Mouse (Mus musculus) retina, embryonic 14.5 days (tissue): ENCODE measurements around the gene Morc4.

Experiments
- DNase-seq: peaks from one replicate; pipeline ENCODE4 v3.0.0-alpha.2; 2015; ENCODE audit warnings: low spot score

The Morc4 gene

GRCm38 (mm10) chrX:139870938-139871791 lies at the start of gene Morc4:
Gene Morc4, minus strand, starts transcription at chrX:139871677.
- peak; percentile 70 for DNase-seq

GRCm38 (mm10) chrX:139920572-139920971 lies 49.1 kb upstream of the Morc4 start:
- no peak for DNase-seq

GRCm38 (mm10) chrX:139891387-139891786 lies 19.9 kb upstream of the Morc4 start:
- no peak for DNase-seq

- DNase-seq = no peak
Measured at GRCm38 (mm10) chrX:139883221-139883620, 11.7 kb upstream of the Morc4 start.

GRCm38 (mm10) chrX:139877936-139878335 lies 6.5 kb upstream of the Morc4 start:
- DNase-seq = peak; percentile 38

GRCm38 (mm10) chrX:139877105-139877504 lies 5.6 kb upstream of the Morc4 start:
- no peak for DNase-seq

GRCm38 (mm10) chrX:139870300-139870711 lies 1.2 kb downstream of the Morc4 start:
- peak; percentile 32 for DNase-seq

- no peak for DNase-seq
Measured at GRCm38 (mm10) chrX:139859402-139859801, 12.1 kb downstream of the Morc4 start.

- no peak for DNase-seq
Measured at GRCm38 (mm10) chrX:139854795-139855194, 16.7 kb downstream of the Morc4 start.

GRCm38 (mm10) chrX:139841091-139841490 lies 30.4 kb downstream of the Morc4 start:
- DNase-seq = no peak

- DNase-seq = no peak
Measured at GRCm38 (mm10) chrX:139839057-139839456, 32.4 kb downstream of the Morc4 start.

- DNase-seq = peak; percentile 73
Measured at GRCm38 (mm10) chrX:139832464-139832863, 39.0 kb downstream of the Morc4 start.

GRCm38 (mm10) chrX:139828363-139829092 lies 42.9 kb downstream of the Morc4 start:
- DNase-seq = no peak

- DNase-seq = no peak
Measured at GRCm38 (mm10) chrX:139826926-139827325, 44.6 kb downstream of the Morc4 start.

- no peak for DNase-seq
Measured at GRCm38 (mm10) chrX:139825402-139825801, 46.1 kb downstream of the Morc4 start.

GRCm38 (mm10) chrX:139815201-139815600 lies 56.3 kb downstream of the Morc4 start:
- DNase-seq = no peak

- no peak for DNase-seq
Measured at GRCm38 (mm10) chrX:139814018-139814635, 57.4 kb downstream of the Morc4 start.

- DNase-seq = no peak
Measured at GRCm38 (mm10) chrX:139813299-139814002, 58.0 kb downstream of the Morc4 start.

- DNase-seq = no peak
Measured at GRCm38 (mm10) chrX:139812636-139813298, 58.7 kb downstream of the Morc4 start.

GRCm38 (mm10) chrX:139808501-139808900 lies 63.0 kb downstream of the Morc4 start:
- DNase-seq = no peak

- no peak for DNase-seq
Measured at GRCm38 (mm10) chrX:139808085-139808484, 63.4 kb downstream of the Morc4 start.
